Mouse (Mus musculus): ENCODE measurements at regions not wholly inside any gene's neighbourhood (a gene's known extent, or its start where the extent isn't known, plus 50 kb on each side); places are given as distances from the start of the nearest gene placed in this dataset.
A peak's percentile ranks its signal among the peaks of the same experiment; 100 is the strongest.

DNA sequence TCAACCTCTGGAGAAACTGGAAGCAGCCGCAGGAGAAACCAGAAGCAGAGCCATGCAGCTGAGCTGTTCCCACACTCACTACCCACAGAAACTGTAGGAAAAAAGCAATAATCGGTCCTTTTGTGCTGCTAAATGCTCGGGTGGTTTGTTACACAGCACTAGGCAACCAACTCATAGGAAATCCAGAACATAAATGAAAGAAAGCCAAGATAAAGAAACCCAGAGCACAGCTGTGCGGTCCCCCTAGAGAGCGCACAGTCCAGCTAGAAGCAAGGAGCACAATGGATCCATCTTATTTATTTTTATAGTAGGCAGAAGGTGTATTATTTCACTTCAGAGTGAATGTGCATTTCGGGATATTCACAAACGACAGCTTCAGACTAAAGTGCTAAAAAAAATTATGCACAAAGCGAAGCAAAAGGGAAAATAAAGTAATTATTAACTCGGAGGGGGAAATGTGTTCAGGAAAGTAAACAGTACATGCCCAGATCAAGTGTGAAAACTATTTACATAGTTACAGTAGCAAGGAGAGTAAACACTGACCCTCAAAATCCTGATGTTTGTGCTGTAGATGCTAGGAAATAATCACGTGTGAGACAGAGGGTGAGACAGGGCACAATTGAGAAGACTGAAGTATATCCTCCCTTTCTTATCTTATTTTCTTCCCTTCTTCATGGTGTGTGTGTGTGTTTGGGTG lies 204.4 kb upstream of the Noct start:
- TF ChIP-seq EP300 (IDR thresholded peaks at IDR 0.05; ENCODE audit: low read depth), result no peak
- TF ChIP-seq CTCF (IDR thresholded peaks at IDR 0.05; ENCODE audit: low read depth), result no peak
- ATAC-seq (ENCODE audit: insufficient read depth), result no peak
- H3K4me2 ChIP-seq (ENCODE audit: low read depth), result peak overlapping the region; percentile 32

DNA sequence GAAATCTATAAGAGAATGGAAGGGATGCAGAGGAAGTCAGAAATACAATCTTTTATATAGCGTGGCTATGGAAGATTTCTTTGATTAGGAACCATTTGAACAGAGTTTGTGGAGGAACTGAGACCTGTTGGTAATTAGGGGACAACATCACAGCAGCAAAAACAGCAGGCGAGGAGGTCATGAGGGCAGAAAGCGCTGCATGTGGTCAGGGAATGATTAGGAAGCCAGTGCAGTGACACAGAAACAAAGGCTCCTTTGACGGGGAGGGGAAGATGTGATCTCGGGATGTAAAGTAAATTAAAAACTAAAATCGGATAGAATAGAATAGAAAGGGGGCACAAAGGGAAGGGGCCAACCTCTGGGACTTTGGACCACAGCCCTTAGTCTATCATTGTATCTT lies 199.6 kb upstream of the Noct start:
- Histone ChIP-seq H3K36me3 (replicated peaks; ENCODE audit: control insufficient read depth, insufficient read depth, low read depth) (no peaks in the 10 kb centered on the region), H3K4me1 (replicated peaks; ENCODE audit: control insufficient read depth in 2 of 2, insufficient read depth in 2 of 2, low read length in 1 of 2) (no peaks in the 10 kb centered on the region), H3K4me2 (ENCODE audit: low read depth) (no peak overlapping the region), H3K9ac (replicated peaks) (no peak overlapping the region), H3K27me3 (ENCODE audit: control insufficient read depth, insufficient read depth, low read length) (no peaks in the 10 kb centered on the region), H3K4me3 (ENCODE audit: insufficient read depth in 1 of 2, low read depth in 2 of 2, low read length in 2 of 2) (no peak overlapping the region), H3K27ac (no peak overlapping the region), H3K9me3 (ENCODE audit: control insufficient read depth, low read length) (no peaks in the 10 kb centered on the region)
- TF ChIP-seq CTCF (IDR thresholded peaks at IDR 0.05; ENCODE audit: low read depth) (no peak), EP300 (IDR thresholded peaks at IDR 0.05; ENCODE audit: low read depth) (no peak)
- ATAC-seq (ENCODE audit: insufficient read depth) (no peak), DNase-seq (ENCODE audit: low read depth in 3 of 3, low spot score in 3 of 3) (no peak)
- 47% methylated on average over 6 of the region's 6 CpGs for WGBS (ENCODE audit: insufficient replicate concordance)

More for the DNA sequence above, 204.4 kb upstream of the Noct start:
- H3K27ac ChIP-seq, result no peak overlapping the region
- H3K9ac ChIP-seq (replicated peaks), result no peak overlapping the region
- H3K36me3 ChIP-seq (replicated peaks; ENCODE audit: control insufficient read depth, insufficient read depth, low read depth), result no peaks in the 10 kb centered on the region
- H3K4me1 ChIP-seq (replicated peaks; ENCODE audit: control insufficient read depth in 2 of 2, insufficient read depth in 2 of 2, low read length in 1 of 2), result no peaks in the 10 kb centered on the region
- 54% methylated on average over 10 of the region's 10 CpGs for WGBS (ENCODE audit: insufficient replicate concordance)
- peak in 2 of 3 experiments; percentile 1 to 2 for DNase-seq (ENCODE audit: low read depth in 3 of 3, low spot score in 3 of 3)
- H3K27me3 ChIP-seq (ENCODE audit: control insufficient read depth, insufficient read depth, low read length), result no peaks in the 10 kb centered on the region
- H3K4me3 ChIP-seq (ENCODE audit: insufficient read depth in 1 of 2, low read depth in 2 of 2, low read length in 2 of 2), result no peak overlapping the region
- H3K9me3 ChIP-seq (ENCODE audit: control insufficient read depth, low read length), result no peaks in the 10 kb centered on the region

DNA sequence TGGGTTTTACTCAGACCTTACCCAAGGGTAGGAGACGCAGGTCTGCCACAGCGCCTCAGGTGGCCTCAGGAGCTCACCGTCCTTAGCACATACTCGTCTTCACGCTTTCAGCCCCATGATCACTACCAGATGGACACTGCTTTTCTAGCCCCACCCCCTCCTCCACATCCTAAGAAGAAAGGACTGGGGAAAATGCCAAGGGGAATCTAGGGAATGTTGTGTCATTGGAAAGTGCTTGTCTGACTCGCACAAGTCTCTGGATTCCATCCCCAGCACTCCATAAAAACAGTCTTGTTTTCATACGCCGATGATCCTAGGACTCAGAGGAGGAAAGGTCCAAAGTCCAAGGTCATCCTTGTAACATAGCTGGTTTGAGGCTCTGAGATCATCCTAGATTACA lies 192.4 kb upstream of the Noct start:
- H3K4me2 ChIP-seq (ENCODE audit: low read depth), result no peak overlapping the region
- H3K27me3 ChIP-seq (ENCODE audit: control insufficient read depth, insufficient read depth, low read length), result no peaks in the 10 kb centered on the region
- no peak for DNase-seq (ENCODE audit: low read depth in 3 of 3, low spot score in 3 of 3)
- 78% methylated on average over 8 of the region's 8 CpGs for WGBS (ENCODE audit: insufficient replicate concordance)
- ATAC-seq (ENCODE audit: insufficient read depth), result no peak
- no peaks in the 10 kb centered on the region for H3K9me3 ChIP-seq (ENCODE audit: control insufficient read depth, low read length)
- no peak overlapping the region for H3K9ac ChIP-seq (replicated peaks)
- no peak overlapping the region for H3K4me3 ChIP-seq (ENCODE audit: insufficient read depth in 1 of 2, low read depth in 2 of 2, low read length in 2 of 2)
- TF ChIP-seq CTCF (IDR thresholded peaks at IDR 0.05; ENCODE audit: low read depth) (no peak), EP300 (IDR thresholded peaks at IDR 0.05; ENCODE audit: low read depth) (no peak)
- no peaks in the 10 kb centered on the region for H3K36me3 ChIP-seq (replicated peaks; ENCODE audit: control insufficient read depth, insufficient read depth, low read depth)
- no peak overlapping the region for H3K27ac ChIP-seq
- H3K4me1 ChIP-seq (replicated peaks; ENCODE audit: control insufficient read depth in 2 of 2, insufficient read depth in 2 of 2, low read length in 1 of 2), result no peaks in the 10 kb centered on the region

DNA sequence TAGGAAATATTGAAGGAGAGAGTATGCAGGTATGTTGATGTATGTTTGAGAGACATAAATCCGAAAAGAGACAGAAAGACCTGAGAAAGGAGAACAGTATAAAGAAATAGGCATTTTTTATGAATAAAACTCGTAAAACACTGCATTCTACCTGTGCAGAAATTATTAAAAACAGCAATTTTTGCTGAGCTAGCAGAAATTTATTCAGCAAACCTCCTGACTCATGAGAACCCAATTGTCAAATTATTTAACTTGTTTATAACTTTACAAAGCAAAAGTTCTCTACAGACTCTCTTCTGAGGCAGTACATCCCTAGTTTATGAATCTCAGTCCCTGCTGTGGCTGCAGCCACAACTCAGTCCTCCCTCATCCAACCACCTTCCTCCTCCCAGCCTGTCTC lies 191.0 kb upstream of the Noct start:
- no peak overlapping the region for H3K4me2 ChIP-seq (ENCODE audit: low read depth)
- ATAC-seq (ENCODE audit: insufficient read depth) (no peak), DNase-seq (ENCODE audit: low read depth in 3 of 3, low spot score in 3 of 3) (no peak)
- H3K27me3 ChIP-seq (ENCODE audit: control insufficient read depth, insufficient read depth, low read length), result no peaks in the 10 kb centered on the region
- no peaks in the 10 kb centered on the region for H3K4me1 ChIP-seq (replicated peaks; ENCODE audit: control insufficient read depth in 2 of 2, insufficient read depth in 2 of 2, low read length in 1 of 2)
- no peaks in the 10 kb centered on the region for H3K36me3 ChIP-seq (replicated peaks; ENCODE audit: control insufficient read depth, insufficient read depth, low read depth)
- WGBS (ENCODE audit: insufficient replicate concordance), result 43% methylated on average over 2 of the region's 2 CpGs
- H3K9me3 ChIP-seq (ENCODE audit: control insufficient read depth, low read length), result no peaks in the 10 kb centered on the region
- no peak overlapping the region for H3K9ac ChIP-seq (replicated peaks)
- H3K27ac ChIP-seq, result no peak overlapping the region
- TF ChIP-seq EP300 (IDR thresholded peaks at IDR 0.05; ENCODE audit: low read depth) (no peak), CTCF (IDR thresholded peaks at IDR 0.05; ENCODE audit: low read depth) (no peak)
- no peak overlapping the region for H3K4me3 ChIP-seq (ENCODE audit: insufficient read depth in 1 of 2, low read depth in 2 of 2, low read length in 2 of 2)

DNA sequence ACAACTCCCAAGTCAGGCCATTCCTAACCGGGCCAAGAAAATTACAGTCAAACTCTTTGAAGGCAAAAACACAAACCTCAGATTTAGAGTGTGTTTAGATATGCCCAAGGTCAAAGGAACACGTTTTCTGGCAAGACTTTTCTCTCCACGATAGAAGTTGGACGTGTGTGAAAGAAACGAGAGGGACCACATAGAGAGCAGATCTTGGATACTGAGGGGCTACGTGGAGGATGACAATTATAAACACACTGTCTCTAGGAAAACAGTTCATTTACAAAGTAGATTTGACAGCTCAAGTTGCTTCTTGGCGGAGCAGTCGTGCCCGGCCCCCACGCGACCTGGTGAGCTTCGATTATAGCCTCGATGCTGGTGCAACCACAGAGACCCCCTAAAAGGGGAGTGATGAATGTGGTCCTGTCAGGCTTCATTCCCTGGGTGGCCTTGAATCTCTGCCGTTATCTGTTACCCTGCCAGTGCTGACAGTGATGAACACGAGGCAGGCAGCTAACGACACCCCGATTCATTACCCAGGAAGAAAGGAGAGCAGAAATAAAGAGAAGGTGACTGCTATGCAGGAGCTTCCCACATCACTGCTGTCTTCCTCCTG lies 187.4 kb upstream of the Noct start:
- Histone ChIP-seq H3K4me2 (ENCODE audit: low read depth) (no peak overlapping the region), H3K36me3 (replicated peaks; ENCODE audit: control insufficient read depth, insufficient read depth, low read depth) (no peaks in the 10 kb centered on the region), H3K4me1 (replicated peaks; ENCODE audit: control insufficient read depth in 2 of 2, insufficient read depth in 2 of 2, low read length in 1 of 2) (no peaks in the 10 kb centered on the region), H3K9ac (replicated peaks) (no peak overlapping the region), H3K27me3 (ENCODE audit: control insufficient read depth, insufficient read depth, low read length) (no peaks in the 10 kb centered on the region), H3K4me3 (ENCODE audit: insufficient read depth in 1 of 2, low read depth in 2 of 2, low read length in 2 of 2) (no peak overlapping the region), H3K9me3 (ENCODE audit: control insufficient read depth, low read length) (no peaks in the 10 kb centered on the region), H3K27ac (no peak overlapping the region)
- ATAC-seq (ENCODE audit: insufficient read depth), result no peak
- 65% methylated on average over 17 of the region's 17 CpGs for WGBS (ENCODE audit: insufficient replicate concordance)
- no peak for DNase-seq (ENCODE audit: low read depth in 3 of 3, low spot score in 3 of 3)
- TF ChIP-seq CTCF (IDR thresholded peaks at IDR 0.05; ENCODE audit: low read depth) (no peak), EP300 (IDR thresholded peaks at IDR 0.05; ENCODE audit: low read depth) (no peak)

Measured in liver, embryonic 14.5 days (tissue).